Mouse (Mus musculus) limb, embryonic 15.5 days (tissue): ENCODE results near the gene Gm5134. TPM values are rescaled to one million over a fixed set of nuclear protein-coding genes. Genes with fewer than 3 reads are reported as not detected.
A peak's percentile ranks its signal among the peaks of the same experiment; 100 is the strongest.

Experiments used
- ATAC-seq: fragments of 200-750 bp; cut with Nextera tagmentation; 2 replicates; pipeline ENCODE4 v1.8.0; 2017; ENCODE audit warnings: low read depth, moderate TSS enrichment; ENCODE audit not compliant: insufficient number of reproducible peaks, low FRiP score, low TSS enrichment
- H3K27ac ChIP-seq: fragments of 300-500 bp; sonication (generic); 2 replicates; pipeline ENCODE4 v1.5.1; 2015; ENCODE audit warnings: moderate library complexity, mild to moderate bottlenecking, inconsistent platforms
- H3K27me3 ChIP-seq: fragments of 300-500 bp; sonication (generic); 2 replicates; pipeline ENCODE4 v1.6.1; 2015; ENCODE audit warnings: inconsistent platforms
- H3K36me3 ChIP-seq: fragments of 300-500 bp; sonication (generic); 2 replicates; pipeline ENCODE4 v1.6.1; 2015; ENCODE audit warnings: inconsistent platforms
- H3K4me1 ChIP-seq: fragments of 300-500 bp; sonication (generic); 2 replicates; pipeline ENCODE4 v1.6.1; 2015; ENCODE audit warnings: inconsistent platforms
- H3K4me2 ChIP-seq: fragments of 300-500 bp; sonication (generic); 2 replicates; pipeline ENCODE4 v1.6.1; 2015; ENCODE audit warnings: mild to moderate bottlenecking, inconsistent platforms
- H3K4me3 ChIP-seq: fragments of 300-500 bp; sonication (generic); 2 replicates; pipeline ENCODE4 v1.5.1; 2015; ENCODE audit warnings: mild to moderate bottlenecking, inconsistent platforms
- H3K9ac ChIP-seq: fragments of 300-500 bp; sonication (generic); 2 replicates; pipeline ENCODE4 v1.6.1; 2015; ENCODE audit warnings: inconsistent platforms
- H3K9me3 ChIP-seq: fragments of 300-500 bp; sonication (generic); 2 replicates; pipeline ENCODE4 v1.6.1; 2016; ENCODE audit warnings: inconsistent platforms
- WGBS: fragments of 180-500 bp; shearing (Covaris S2); methylation state at CpG from one replicate; pipeline ENCODE4 v1.1.7; 2015; 5-methylcytosine and 5-hydroxymethylcytosine counted together
- polyA plus RNA-seq: library from polyadenylated mRNA; unstranded; fragments of >200 nt; fragmentation: Nextera tagmentation; extraction: Ambion mirVana; gene quantifications from 2 replicates; pipeline ENCODE4 v1.2.1, GENCODE M21; 2015

Gm5134 gene
- polyA plus RNA-seq, result not detected in 2 replicates

- Histone ChIP-seq H3K9me3 (no peaks in the 10 kb centered on the region), H3K4me2 (peak within 1 kb of the TSS; percentile 33), H3K27me3 (peaks cover 26% of the 10 kb centered on the region), H3K4me1 (peaks cover 18% of the 10 kb centered on the region), H3K4me3 (peak within 1 kb of the TSS; percentile 9; the same call in 1 of the 2 replicates), H3K27ac (no peak within 1 kb of the TSS), H3K36me3 (no peaks in the 10 kb centered on the region), H3K9ac (no peak within 1 kb of the TSS)
- WGBS, result 25% methylated on average over 20 of the region's 20 CpGs
- no peak for ATAC-seq
Measured at GRCm38 (mm10) chr10:75954381-75954811, at the start of gene Gm5134. TSS of gene Gm5134 (plus strand) at chr10:75954514.

GRCm38 (mm10) chr10:75906882-75907281 is 47.4 kb upstream of the Gm5134 start:
- H3K27me3 ChIP-seq, result no peaks in the 10 kb centered on the region
- peaks cover 90% of the 10 kb centered on the region for H3K36me3 ChIP-seq
- no peak overlapping the region for H3K4me3 ChIP-seq
- H3K4me2 ChIP-seq, result no peak overlapping the region
- H3K4me1 ChIP-seq, result no peaks in the 10 kb centered on the region
- H3K9me3 ChIP-seq, result no peaks in the 10 kb centered on the region
- no peak for ATAC-seq
- H3K9ac ChIP-seq, result no peak overlapping the region
- 91% methylated on average over 4 of the region's 4 CpGs for WGBS
- no peak overlapping the region for H3K27ac ChIP-seq

GRCm38 (mm10) chr10:75910698-75911097 is 43.6 kb upstream of the Gm5134 start:
- Histone ChIP-seq H3K36me3 (peaks cover 77% of the 10 kb centered on the region), H3K27me3 (no peaks in the 10 kb centered on the region), H3K9me3 (no peaks in the 10 kb centered on the region), H3K4me3 (no peak overlapping the region), H3K9ac (no peak overlapping the region), H3K27ac (no peak overlapping the region), H3K4me1 (peaks cover 6% of the 10 kb centered on the region), H3K4me2 (no peak overlapping the region)
- WGBS, result 81% methylated on average over 2 of the region's 2 CpGs
- ATAC-seq, result no peak

- peak overlapping the region; percentile 38; the same call in 1 of the 2 replicates for H3K27ac ChIP-seq
- ATAC-seq, result peak; percentile 35; the same call in 1 of the 2 replicates
- H3K9me3 ChIP-seq, result no peaks in the 10 kb centered on the region
- no peak overlapping the region for H3K9ac ChIP-seq
- H3K4me3 ChIP-seq, result no peak overlapping the region
- peaks cover 28% of the 10 kb centered on the region for H3K4me1 ChIP-seq
- 55% methylated on average over 6 of the region's 6 CpGs for WGBS
- no peak overlapping the region for H3K4me2 ChIP-seq
- H3K36me3 ChIP-seq, result peaks cover 72% of the 10 kb centered on the region
- no peaks in the 10 kb centered on the region for H3K27me3 ChIP-seq
Measured at GRCm38 (mm10) chr10:75913013-75913589, 41.2 kb upstream of the Gm5134 start.

GRCm38 (mm10) chr10:75915557-75915956 is 38.8 kb upstream of the Gm5134 start:
- no peak overlapping the region for H3K4me3 ChIP-seq
- H3K4me1 ChIP-seq, result peaks cover 51% of the 10 kb centered on the region
- H3K27ac ChIP-seq, result no peak overlapping the region
- H3K27me3 ChIP-seq, result no peaks in the 10 kb centered on the region
- H3K9me3 ChIP-seq, result no peaks in the 10 kb centered on the region
- 58% methylated on average over 7 of the region's 7 CpGs for WGBS
- no peak for ATAC-seq
- no peak overlapping the region for H3K9ac ChIP-seq
- H3K36me3 ChIP-seq, result peaks cover 61% of the 10 kb centered on the region
- H3K4me2 ChIP-seq, result no peak overlapping the region

- Histone ChIP-seq H3K9me3 (no peaks in the 10 kb centered on the region), H3K9ac (no peak overlapping the region), H3K36me3 (peaks cover 50% of the 10 kb centered on the region), H3K4me2 (no peak overlapping the region), H3K27me3 (no peaks in the 10 kb centered on the region), H3K4me1 (peaks cover 53% of the 10 kb centered on the region), H3K4me3 (no peak overlapping the region), H3K27ac (0 out of 2 replicates have a peak overlapping the region, but pooled peaks have one; percentile 22)
- WGBS, result 32% methylated on average over 8 of the region's 8 CpGs
- ATAC-seq, result no peak
Measured at GRCm38 (mm10) chr10:75916840-75917239, 37.5 kb upstream of the Gm5134 start.

- H3K4me1 ChIP-seq, result peaks cover 55% of the 10 kb centered on the region
- H3K9ac ChIP-seq, result no peak overlapping the region
- H3K27ac ChIP-seq, result no peak overlapping the region
- no peaks in the 10 kb centered on the region for H3K27me3 ChIP-seq
- H3K4me3 ChIP-seq, result no peak overlapping the region
- no peak overlapping the region for H3K4me2 ChIP-seq
- no peak for ATAC-seq
- WGBS, result 81% methylated on average over 5 of the region's 5 CpGs
- peaks cover 46% of the 10 kb centered on the region for H3K36me3 ChIP-seq
- H3K9me3 ChIP-seq, result no peaks in the 10 kb centered on the region
Measured at GRCm38 (mm10) chr10:75919026-75919425, 35.3 kb upstream of the Gm5134 start.

GRCm38 (mm10) chr10:75921026-75921725 is 33.1 kb upstream of the Gm5134 start, which contains the start of gene Smarcb1:
TSS of gene Smarcb1 (minus strand) at chr10:75921617.
- peak; percentile 81 for ATAC-seq
- peak within 1 kb of the TSS; percentile 78 for H3K4me2 ChIP-seq
- peaks cover 51% of the 10 kb centered on the region for H3K4me1 ChIP-seq
- H3K36me3 ChIP-seq, result peaks cover 52% of the 10 kb centered on the region
- H3K4me3 ChIP-seq, result peak within 1 kb of the TSS; percentile 79
- WGBS, result under 1% methylated on average over 72 of the region's 76 CpGs
- H3K27ac ChIP-seq, result peak within 1 kb of the TSS; percentile 95
- H3K9ac ChIP-seq, result peak within 1 kb of the TSS; percentile 90
- H3K9me3 ChIP-seq, result no peaks in the 10 kb centered on the region
- H3K27me3 ChIP-seq, result no peaks in the 10 kb centered on the region

- Histone ChIP-seq H3K27me3 (no peaks in the 10 kb centered on the region), H3K4me1 (peaks cover 44% of the 10 kb centered on the region), H3K4me3 (peak overlapping the region; percentile 79), H3K4me2 (peak overlapping the region; percentile 78), H3K9me3 (no peaks in the 10 kb centered on the region), H3K27ac (peak overlapping the region; percentile 95), H3K9ac (peak overlapping the region; percentile 90), H3K36me3 (peaks cover 55% of the 10 kb centered on the region)
- no peak for ATAC-seq
- WGBS, result 4% methylated on average over 22 of the region's 22 CpGs
Measured at GRCm38 (mm10) chr10:75921726-75922560, 32.4 kb upstream of the Gm5134 start.

GRCm38 (mm10) chr10:75924324-75924723 is 30.0 kb upstream of the Gm5134 start:
- Histone ChIP-seq H3K9me3 (no peaks in the 10 kb centered on the region), H3K27me3 (no peaks in the 10 kb centered on the region), H3K4me3 (no peak overlapping the region), H3K36me3 (peaks cover 53% of the 10 kb centered on the region), H3K4me2 (no peak overlapping the region), H3K27ac (no peak overlapping the region), H3K9ac (no peak overlapping the region), H3K4me1 (peaks cover 22% of the 10 kb centered on the region)
- no peak for ATAC-seq
- 52% methylated on average over 2 of the region's 2 CpGs for WGBS

GRCm38 (mm10) chr10:75926396-75926795 is 27.9 kb upstream of the Gm5134 start:
- Histone ChIP-seq H3K4me3 (no peak overlapping the region), H3K9me3 (no peaks in the 10 kb centered on the region), H3K4me2 (no peak overlapping the region), H3K27me3 (no peaks in the 10 kb centered on the region), H3K4me1 (peaks cover 28% of the 10 kb centered on the region), H3K36me3 (peaks cover 53% of the 10 kb centered on the region), H3K9ac (no peak overlapping the region), H3K27ac (no peak overlapping the region)
- 68% methylated on average over 13 of the region's 13 CpGs for WGBS
- ATAC-seq, result no peak
